Mouse (Mus musculus): ENCODE data around the gene Larp6.

Gene Larp6

GRCm38 (mm10) chr9:60714191-60714590, 1.4 kb downstream of the Larp6 start:
- in situ Hi-C loops (cut with MboI, MseI), result no loop called here

GRCm38 (mm10) chr9:60715271-60715670, 2.5 kb downstream of the Larp6 start:
- in situ Hi-C loops (cut with MboI, MseI), result no loop called here

- in situ Hi-C loops (cut with MboI, MseI), result no loop called here
These were observed 3.0 kb downstream of the Larp6 start for GRCm38 (mm10) chr9:60715828-60716227.

- in situ Hi-C loops (cut with MboI, MseI), result no loop called here
These were observed 5.5 kb downstream of the Larp6 start for GRCm38 (mm10) chr9:60718284-60718683.

- in situ Hi-C loops (cut with MboI, MseI), result no loop called here
These were observed 6.9 kb downstream of the Larp6 start for GRCm38 (mm10) chr9:60719687-60720086.

- in situ Hi-C loops (cut with MboI, MseI), result no loop called here
These were observed 12.2 kb downstream of the Larp6 start for GRCm38 (mm10) chr9:60724968-60725367.

- in situ Hi-C loops (cut with MboI, MseI), result no loop called here
These were observed 21.5 kb downstream of the Larp6 start for GRCm38 (mm10) chr9:60734321-60734720.

GRCm38 (mm10) chr9:60739126-60739525, 26.3 kb downstream of the Larp6 start:
- in situ Hi-C loops (cut with MboI, MseI), result no loop called here

GRCm38 (mm10) chr9:60741436-60741835, 28.6 kb downstream of the Larp6 start:
- in situ Hi-C loops (cut with MboI, MseI), result no loop called here

GRCm38 (mm10) chr9:60742516-60742915, 29.7 kb downstream of the Larp6 start:
- in situ Hi-C loops (cut with MboI, MseI), result no loop called here

GRCm38 (mm10) chr9:60743180-60743900, 30.6 kb downstream of the Larp6 start:
- in situ Hi-C loops (cut with MboI, MseI), result no loop called here

GRCm38 (mm10) chr9:60744171-60744969, 31.6 kb downstream of the Larp6 start:
- in situ Hi-C loops (cut with MboI, MseI), result no loop called here

GRCm38 (mm10) chr9:60744971-60745370, 32.2 kb downstream of the Larp6 start:
- in situ Hi-C loops (cut with MboI, MseI), result no loop called here

GRCm38 (mm10) chr9:60746561-60746960, 33.8 kb downstream of the Larp6 start:
- in situ Hi-C loops (cut with MboI, MseI), result no loop called here

GRCm38 (mm10) chr9:60747672-60748071, 34.9 kb downstream of the Larp6 start:
- in situ Hi-C loops (cut with MboI, MseI), result no loop called here

GRCm38 (mm10) chr9:60748191-60748590, 35.4 kb downstream of the Larp6 start:
- in situ Hi-C loops (cut with MboI, MseI), result no loop called here

- in situ Hi-C loops (cut with MboI, MseI), result no loop called here
These were observed 36.3 kb downstream of the Larp6 start for GRCm38 (mm10) chr9:60749105-60749504.

- in situ Hi-C loops (cut with MboI, MseI), result loop anchor here (10.0 kb wide), 1 partner anchor 104 kb away; no protein-coding TSS in a partner anchor
These were observed 38.3 kb downstream of the Larp6 start for GRCm38 (mm10) chr9:60751098-60751497.

GRCm38 (mm10) chr9:60751971-60752370, 39.2 kb downstream of the Larp6 start:
- in situ Hi-C loops (cut with MboI, MseI), result loop anchor here (10.0 kb wide), 1 partner anchor 103 kb away; no protein-coding TSS in a partner anchor

- in situ Hi-C loops (cut with MboI, MseI), result loop anchor here (10.0 kb wide), 1 partner anchor 102 kb away; no protein-coding TSS in a partner anchor
These were observed 39.8 kb downstream of the Larp6 start for GRCm38 (mm10) chr9:60752636-60753035.

GRCm38 (mm10) chr9:60756258-60756657, 43.5 kb downstream of the Larp6 start:
- in situ Hi-C loops (cut with MboI, MseI), result loop anchor here (10.0 kb wide), 1 partner anchor 99 kb away; no protein-coding TSS in a partner anchor

All from T-helper 2 cell (primary cell).